Mouse (Mus musculus) stomach, embryonic 15.5 days (tissue): ENCODE data around the gene Trappc10. TPM values are rescaled to one million over a fixed set of nuclear protein-coding genes. Genes with fewer than 3 reads are reported as not detected.
A peak's percentile ranks its signal among the peaks of the same experiment; 100 is the strongest.

Experiments used
- ATAC-seq: fragments of 200-750 bp; cut with Nextera tagmentation; 2 replicates; pipeline ENCODE4 v1.8.0; 2017; ENCODE audit warnings: low read depth, moderate number of reproducible peaks, moderate TSS enrichment; ENCODE audit not compliant: insufficient read depth, low FRiP score
- H3K27ac ChIP-seq: fragments of 300-500 bp; sonication (generic); 2 replicates; pipeline ENCODE4 v1.5.1; 2015; ENCODE audit warnings: mild to moderate bottlenecking, inconsistent platforms
- H3K27me3 ChIP-seq: fragments of 300-500 bp; sonication (generic); replicated peaks from 2 replicates; pipeline ENCODE4 v1.6.1; 2015; ENCODE audit warnings: inconsistent platforms
- H3K36me3 ChIP-seq: fragments of 300-500 bp; sonication (generic); 2 replicates; pipeline ENCODE4 v1.6.1; 2015; ENCODE audit warnings: inconsistent platforms
- H3K4me1 ChIP-seq: fragments of 300-500 bp; sonication (generic); 2 replicates; pipeline ENCODE4 v1.6.1; 2015; ENCODE audit warnings: inconsistent platforms
- H3K4me2 ChIP-seq: fragments of 300-500 bp; sonication (generic); 2 replicates; pipeline ENCODE4 v1.6.1; 2015; ENCODE audit warnings: mild to moderate bottlenecking, inconsistent platforms
- H3K4me3 ChIP-seq: fragments of 300-500 bp; sonication (generic); replicated peaks from 2 replicates; pipeline ENCODE4 v1.5.1; 2015; ENCODE audit warnings: inconsistent platforms
- H3K9ac ChIP-seq: fragments of 300-500 bp; sonication (generic); 2 replicates; pipeline ENCODE4 v1.6.1; 2015; ENCODE audit warnings: inconsistent platforms
- H3K9me3 ChIP-seq: fragments of 300-500 bp; sonication (generic); 2 replicates; pipeline ENCODE4 v1.6.1; 2016; ENCODE audit warnings: inconsistent platforms
- WGBS: fragments of 180-500 bp; shearing (Covaris S2); methylation state at CpG from one replicate; pipeline ENCODE4 v1.1.7; 2015; 5-methylcytosine and 5-hydroxymethylcytosine counted together
- polyA plus RNA-seq: library from polyadenylated mRNA; unstranded; fragments of >200 nt; fragmentation: Nextera tagmentation; extraction: Ambion mirVana; gene quantifications from 2 replicates; pipeline ENCODE4 v1.2.1, GENCODE M21; 2015

Gene Trappc10
- polyA plus RNA-seq, 1 experiment from 2014 or later: 15.6 TPM

DNA sequence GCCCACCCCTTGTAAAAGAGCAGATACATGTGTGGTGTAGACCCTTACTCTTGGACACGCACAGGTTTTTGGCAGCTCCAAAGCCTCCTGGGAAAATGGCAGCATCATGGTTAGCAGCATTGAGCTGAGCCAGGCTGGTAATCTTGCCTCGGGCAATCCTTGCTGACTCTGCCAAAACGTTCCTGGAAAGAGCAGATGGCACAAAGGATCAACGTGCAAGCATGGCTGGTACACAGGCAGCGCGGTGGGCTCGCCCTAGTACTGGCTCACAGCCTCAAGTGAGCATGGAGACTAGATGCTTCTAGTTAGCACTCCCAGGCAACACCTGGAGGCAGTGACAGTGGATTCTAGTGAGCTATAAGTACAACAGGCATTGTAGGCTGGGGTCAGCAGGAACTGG lies 77.1 kb downstream of the Trappc10 start:
- Histone ChIP-seq H3K27me3 (no peaks in the 10 kb centered on the region), H3K9me3 (no peaks in the 10 kb centered on the region), H3K27ac (no peak overlapping the region), H3K4me1 (peaks cover 13% of the 10 kb centered on the region), H3K36me3 (peaks cover 45% of the 10 kb centered on the region), H3K4me2 (no peak overlapping the region), H3K9ac (0 out of 2 replicates have a peak overlapping the region, but pooled peaks have one; percentile 29), H3K4me3 (no peak overlapping the region)
- no peak for ATAC-seq
- 93% methylated on average over 7 of the region's 7 CpGs for WGBS

DNA sequence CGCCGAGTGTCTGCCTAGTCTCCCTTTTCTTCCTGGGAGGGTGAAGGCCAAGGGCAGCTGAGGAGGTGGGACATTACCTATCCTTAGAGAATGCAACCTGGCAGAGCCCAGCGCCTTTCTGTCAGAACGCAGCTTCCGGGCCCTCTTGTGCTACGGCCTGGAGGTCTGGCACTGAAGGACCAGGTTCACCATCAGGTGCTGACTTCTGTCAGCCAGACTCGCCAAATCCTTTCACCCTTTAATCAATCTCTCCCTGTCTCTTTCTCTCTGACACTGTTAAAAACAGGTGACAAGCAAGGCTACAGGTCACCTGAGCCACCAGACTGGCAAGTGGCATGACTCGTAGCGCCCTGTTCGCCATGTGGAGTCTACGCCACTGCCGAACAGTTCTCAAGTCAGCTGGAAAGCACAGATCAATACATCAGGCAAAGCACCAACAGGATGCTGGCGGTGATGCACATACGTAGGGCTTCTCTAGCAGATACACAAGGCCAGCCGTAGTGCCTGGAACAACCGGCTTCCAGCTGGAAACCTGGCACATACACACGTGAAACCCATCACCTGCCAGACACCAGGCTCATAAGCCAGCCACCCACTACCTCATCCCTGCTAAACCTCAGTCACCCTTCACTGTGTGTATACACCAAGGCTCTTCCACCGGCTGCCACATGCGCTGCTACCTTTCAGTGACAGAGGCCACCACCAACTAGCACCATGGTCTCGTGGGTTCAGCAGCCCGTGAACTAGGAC lies 79.0 kb downstream of the Trappc10 start:
- Histone ChIP-seq H3K27ac (no peak overlapping the region), H3K9me3 (no peaks in the 10 kb centered on the region), H3K27me3 (no peaks in the 10 kb centered on the region), H3K4me1 (peaks cover 13% of the 10 kb centered on the region), H3K9ac (no peak overlapping the region), H3K36me3 (peaks cover 43% of the 10 kb centered on the region), H3K4me2 (no peak overlapping the region), H3K4me3 (no peak overlapping the region)
- WGBS: 89% methylated on average over 21 of the region's 21 CpGs
- ATAC-seq: no peak

DNA sequence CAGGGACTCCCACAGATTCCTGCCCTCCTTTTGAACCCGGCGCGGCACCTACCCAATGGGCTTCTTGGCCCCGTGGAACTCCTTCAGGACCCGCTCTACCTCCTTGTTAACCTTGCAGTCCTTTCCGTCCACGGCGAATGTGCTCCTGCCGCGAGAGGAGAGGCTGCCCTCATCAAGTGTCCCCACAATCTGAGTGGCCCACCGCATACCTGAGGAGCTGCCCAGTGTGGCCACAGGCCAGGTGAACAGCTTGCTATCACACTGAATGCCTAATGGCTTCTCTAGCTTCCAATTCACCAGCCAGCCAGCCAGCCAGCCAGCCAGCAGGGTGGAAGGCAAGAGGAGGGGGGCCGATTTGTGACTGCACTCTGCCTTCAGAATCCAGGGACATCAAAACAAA lies 79.7 kb downstream of the Trappc10 start:
- Histone ChIP-seq H3K4me2 (no peak overlapping the region), H3K9me3 (no peaks in the 10 kb centered on the region), H3K4me3 (no peak overlapping the region), H3K9ac (no peak overlapping the region), H3K27ac (no peak overlapping the region), H3K4me1 (peaks cover 10% of the 10 kb centered on the region), H3K36me3 (peaks cover 43% of the 10 kb centered on the region), H3K27me3 (no peaks in the 10 kb centered on the region)
- WGBS: 91% methylated on average over 12 of the region's 12 CpGs
- no peak for ATAC-seq

DNA sequence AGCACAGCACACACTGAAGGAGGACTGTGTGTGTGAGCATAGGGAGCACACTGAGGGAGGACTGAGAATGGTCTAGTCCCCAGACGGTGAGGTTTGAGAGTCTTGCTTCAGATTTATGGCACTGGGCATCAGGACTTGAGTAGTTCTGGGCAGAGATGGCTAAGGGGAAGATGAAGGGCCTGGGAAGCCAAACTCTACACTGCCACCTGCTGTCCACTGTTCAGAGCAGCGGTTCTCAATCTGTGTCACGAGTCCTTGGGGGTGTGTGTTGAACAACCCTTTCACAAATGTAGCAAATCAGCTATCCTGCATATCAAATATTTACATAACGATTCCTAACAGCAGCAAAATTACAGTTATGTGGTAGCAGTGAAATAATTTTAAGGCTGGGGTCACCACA lies 80.5 kb downstream of the Trappc10 start:
- no peak for ATAC-seq
- WGBS: 23% methylated on average over 4 of the region's 4 CpGs

DNA sequence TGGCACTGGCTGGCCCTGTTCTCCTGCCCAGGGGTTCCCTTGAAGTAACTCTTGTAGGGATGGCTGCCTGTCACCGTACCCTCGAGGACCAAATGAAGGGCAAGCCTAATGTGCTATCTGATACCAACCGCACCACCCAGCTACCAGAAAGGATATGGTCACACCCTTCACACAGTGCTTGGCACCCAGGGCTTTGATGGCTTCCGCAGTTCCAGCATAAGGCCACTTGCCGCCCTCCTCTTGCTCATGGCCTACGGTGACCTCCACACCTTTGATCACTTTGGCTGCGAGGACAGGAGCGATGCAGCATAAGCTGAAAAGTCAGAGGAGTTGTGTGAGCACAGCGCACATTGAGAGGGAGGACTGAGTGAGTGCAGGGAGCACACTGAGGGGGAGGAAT lies 81.2 kb downstream of the Trappc10 start:
- H3K4me1 ChIP-seq: peaks cover 9% of the 10 kb centered on the region
- no peaks in the 10 kb centered on the region for H3K27me3 ChIP-seq
- H3K9me3 ChIP-seq: no peaks in the 10 kb centered on the region
- no peak for ATAC-seq
- 0 out of 2 replicates have a peak overlapping the region, but pooled peaks have one; percentile 35 for H3K27ac ChIP-seq
- H3K4me3 ChIP-seq: no peak overlapping the region
- H3K4me2 ChIP-seq: no peak overlapping the region
- no peak overlapping the region for H3K9ac ChIP-seq
- 90% methylated on average over 9 of the region's 9 CpGs for WGBS
- peaks cover 43% of the 10 kb centered on the region for H3K36me3 ChIP-seq

More for the DNA sequence above, 80.5 kb downstream of the Trappc10 start:
- no peak overlapping the region for H3K4me3 ChIP-seq
- no peak overlapping the region for H3K4me2 ChIP-seq
- no peak overlapping the region for H3K27ac ChIP-seq
- no peaks in the 10 kb centered on the region for H3K27me3 ChIP-seq
- H3K9ac ChIP-seq: no peak overlapping the region
- H3K4me1 ChIP-seq: peaks cover 9% of the 10 kb centered on the region
- peaks cover 43% of the 10 kb centered on the region for H3K36me3 ChIP-seq
- H3K9me3 ChIP-seq: no peaks in the 10 kb centered on the region

DNA sequence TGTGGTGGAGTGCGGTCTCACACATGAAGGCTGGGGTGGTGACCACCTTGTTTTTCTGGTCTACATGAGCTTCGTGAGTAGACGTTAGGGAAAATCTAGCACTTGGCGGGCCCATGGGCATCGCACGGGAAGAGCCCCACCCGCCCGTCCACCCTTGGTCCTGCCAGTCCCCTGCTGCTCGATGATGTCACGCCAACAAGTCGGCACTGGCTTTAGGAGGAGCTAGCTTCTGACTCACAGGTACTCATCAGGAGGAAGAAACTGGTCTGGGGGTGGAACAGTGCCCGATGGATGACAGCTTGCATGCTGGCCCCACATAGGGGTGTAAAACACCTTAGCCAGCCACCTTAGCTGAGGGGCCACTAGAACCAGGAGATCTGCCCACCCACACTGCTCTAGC lies 81.8 kb downstream of the Trappc10 start:
- ATAC-seq: no peak
- Histone ChIP-seq H3K27ac (0 out of 2 replicates have a peak overlapping the region, but pooled peaks have one; percentile 35), H3K4me1 (peaks cover 10% of the 10 kb centered on the region), H3K9me3 (no peaks in the 10 kb centered on the region), H3K9ac (no peak overlapping the region), H3K4me3 (no peak overlapping the region), H3K36me3 (peaks cover 42% of the 10 kb centered on the region), H3K27me3 (no peaks in the 10 kb centered on the region), H3K4me2 (no peak overlapping the region)
- 93% methylated on average over 12 of the region's 12 CpGs for WGBS

DNA sequence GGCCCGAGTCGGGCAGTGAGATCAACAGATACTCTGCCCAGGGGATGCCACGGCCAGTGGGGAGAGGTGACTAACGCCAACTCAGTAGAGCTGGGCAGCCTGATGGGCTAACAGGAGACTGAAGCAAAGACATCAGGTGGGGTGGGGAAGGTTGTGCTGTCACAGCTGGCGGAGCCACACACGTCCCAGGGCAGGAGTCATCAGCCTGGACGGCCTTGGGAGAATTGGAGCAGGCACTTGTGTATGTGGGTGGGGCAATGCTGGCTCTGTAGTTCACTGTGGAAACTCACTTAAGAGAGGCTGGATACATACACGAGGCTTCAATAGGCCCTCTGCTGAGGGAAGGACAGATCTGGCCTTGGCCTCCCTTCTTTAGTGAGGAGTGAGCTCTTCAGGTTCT lies 83.3 kb downstream of the Trappc10 start:
- ATAC-seq: no peak
- Histone ChIP-seq H3K27me3 (no peaks in the 10 kb centered on the region), H3K36me3 (peaks cover 27% of the 10 kb centered on the region), H3K27ac (no peak overlapping the region), H3K9ac (no peak overlapping the region), H3K4me1 (peaks cover 10% of the 10 kb centered on the region), H3K4me2 (no peak overlapping the region), H3K9me3 (no peaks in the 10 kb centered on the region), H3K4me3 (no peak overlapping the region)
- WGBS: 83% methylated on average over 8 of the region's 8 CpGs

DNA sequence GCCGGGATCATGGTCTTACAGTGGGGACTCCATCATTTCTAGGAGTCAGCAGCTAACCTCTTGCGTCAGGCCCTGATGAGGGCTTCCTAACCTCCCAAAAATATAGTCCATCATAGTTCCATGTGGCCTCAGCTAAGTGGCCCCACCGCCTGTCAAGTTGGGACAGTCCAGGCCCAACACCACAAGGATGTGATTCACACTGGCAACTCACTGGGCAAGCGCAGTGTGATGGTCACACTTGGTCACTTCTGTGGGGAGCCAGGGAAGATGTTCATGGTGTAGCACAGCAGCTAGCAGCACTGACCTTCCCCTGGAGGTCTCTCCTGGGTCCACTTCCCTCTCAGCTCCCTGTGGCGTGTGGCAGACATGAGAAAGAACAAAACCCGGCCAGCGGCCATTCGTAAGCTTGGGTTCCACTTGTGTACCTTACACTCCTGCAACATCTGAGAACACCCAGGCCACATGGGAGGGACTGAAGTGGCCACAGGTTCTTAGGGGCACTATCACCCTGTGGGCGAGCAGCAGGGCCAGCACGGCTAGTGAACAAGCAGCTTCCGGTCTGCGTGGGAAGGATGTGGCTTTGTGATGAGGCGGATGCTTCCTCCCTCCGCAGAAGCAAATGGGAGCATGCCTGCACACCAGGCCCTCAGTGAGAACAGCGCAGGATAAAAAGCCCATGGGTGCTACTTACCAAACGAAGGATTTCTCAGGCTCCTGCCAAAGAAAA lies 83.9 kb downstream of the Trappc10 start:
- no peak for ATAC-seq
- Histone ChIP-seq H3K4me2 (no peak overlapping the region), H3K36me3 (peaks cover 22% of the 10 kb centered on the region), H3K27me3 (no peaks in the 10 kb centered on the region), H3K4me1 (peaks cover 10% of the 10 kb centered on the region), H3K9ac (no peak overlapping the region), H3K27ac (no peak overlapping the region), H3K4me3 (no peak overlapping the region), H3K9me3 (no peaks in the 10 kb centered on the region)
- WGBS: 83% methylated on average over 16 of the region's 16 CpGs

DNA sequence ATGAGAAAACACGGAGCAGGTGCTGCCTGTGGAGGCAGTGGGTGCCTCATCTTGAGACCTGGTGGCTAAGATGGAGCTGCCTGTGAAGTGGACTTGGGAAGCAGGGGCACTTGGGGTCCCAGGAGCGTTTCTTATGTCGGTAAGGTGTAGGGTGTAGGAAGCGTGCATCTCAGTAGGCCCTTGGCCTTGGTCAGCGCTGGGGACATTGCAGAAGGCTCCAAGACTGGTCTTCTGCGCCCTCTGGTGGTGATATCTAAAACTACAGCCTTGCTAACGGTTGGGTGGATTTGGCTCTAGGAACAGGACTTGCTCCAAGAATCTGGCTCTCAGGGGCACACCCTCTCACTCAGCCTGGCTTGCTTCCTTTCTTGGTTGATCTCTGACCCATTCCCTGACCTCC lies 84.5 kb downstream of the Trappc10 start:
- H3K36me3 ChIP-seq: peaks cover 16% of the 10 kb centered on the region
- peak; percentile 79 for ATAC-seq
- H3K4me1 ChIP-seq: peaks cover 10% of the 10 kb centered on the region
- 2% methylated on average over 7 of the region's 7 CpGs for WGBS
- H3K9ac ChIP-seq: no peak overlapping the region
- no peaks in the 10 kb centered on the region for H3K9me3 ChIP-seq
- peak overlapping the region; percentile 48 for H3K4me2 ChIP-seq
- no peaks in the 10 kb centered on the region for H3K27me3 ChIP-seq
- peak overlapping the region; percentile 57 for H3K27ac ChIP-seq
- peak overlapping the region; percentile 21; the same call in 1 of the 2 replicates for H3K4me3 ChIP-seq

DNA sequence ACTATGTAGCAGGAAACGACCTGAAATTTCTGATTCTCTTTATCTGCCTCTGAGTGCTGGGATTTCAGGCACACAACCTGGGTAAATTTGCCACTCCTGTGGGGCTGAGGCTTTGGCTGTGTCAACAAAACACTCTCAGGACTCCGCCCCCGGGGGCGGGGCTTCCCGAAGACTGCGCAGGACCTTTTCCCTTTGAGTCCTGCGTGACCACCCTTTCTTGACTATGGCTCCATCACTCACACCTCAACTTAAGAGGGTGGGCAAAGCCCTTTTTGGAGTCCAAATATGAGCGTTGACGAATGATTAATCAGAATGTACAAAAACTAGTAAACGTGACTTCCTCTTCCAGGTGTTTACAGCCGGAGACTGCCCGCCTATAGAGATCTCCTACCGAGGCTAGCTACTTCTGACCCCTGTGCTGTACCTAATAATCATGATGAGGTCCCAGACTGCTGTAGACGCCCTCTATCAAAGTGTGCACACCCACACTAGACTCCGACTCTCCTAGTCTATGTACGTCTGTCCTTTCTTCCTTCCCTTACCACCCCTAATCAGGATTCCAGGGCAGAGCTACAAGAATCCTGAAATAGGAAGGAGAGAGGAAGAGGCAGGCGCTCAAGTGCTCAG lies 85.1 kb downstream of the Trappc10 start:
- peaks cover 10% of the 10 kb centered on the region for H3K4me1 ChIP-seq
- H3K4me3 ChIP-seq: peak overlapping the region; percentile 21
- H3K27me3 ChIP-seq: no peaks in the 10 kb centered on the region
- WGBS: 13% methylated on average over 17 of the region's 17 CpGs
- H3K9me3 ChIP-seq: no peaks in the 10 kb centered on the region
- H3K36me3 ChIP-seq: peaks cover 16% of the 10 kb centered on the region
- H3K9ac ChIP-seq: no peak overlapping the region
- ATAC-seq: peak; percentile 67
- peak overlapping the region; percentile 57 for H3K27ac ChIP-seq
- peak overlapping the region; percentile 48 for H3K4me2 ChIP-seq

DNA sequence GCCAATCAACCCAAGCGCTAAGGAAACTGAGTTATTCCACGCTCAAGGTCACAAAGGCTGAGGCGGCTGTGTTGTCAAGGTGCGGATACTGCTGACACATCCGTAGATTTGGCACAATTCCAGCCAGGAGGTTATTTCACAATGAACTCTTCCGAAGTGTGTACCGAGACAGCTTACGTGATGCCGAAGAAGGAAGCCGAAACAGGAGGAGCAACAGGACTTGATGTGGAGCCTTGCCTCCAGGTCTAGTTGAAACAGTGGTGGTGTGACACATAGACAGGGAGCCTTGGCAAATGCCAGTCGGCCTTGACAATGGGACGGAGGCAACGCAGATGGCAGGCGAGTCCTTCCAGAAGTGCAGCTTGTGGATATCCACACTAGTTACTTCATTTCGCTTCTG lies 86.4 kb downstream of the Trappc10 start:
- Histone ChIP-seq H3K9ac (no peak overlapping the region), H3K27me3 (no peaks in the 10 kb centered on the region), H3K27ac (no peak overlapping the region), H3K4me2 (no peak overlapping the region), H3K4me3 (no peak overlapping the region), H3K36me3 (peaks cover 8% of the 10 kb centered on the region), H3K4me1 (peaks cover 10% of the 10 kb centered on the region), H3K9me3 (no peaks in the 10 kb centered on the region)
- no peak for ATAC-seq
- 72% methylated on average over 15 of the region's 15 CpGs for WGBS

DNA sequence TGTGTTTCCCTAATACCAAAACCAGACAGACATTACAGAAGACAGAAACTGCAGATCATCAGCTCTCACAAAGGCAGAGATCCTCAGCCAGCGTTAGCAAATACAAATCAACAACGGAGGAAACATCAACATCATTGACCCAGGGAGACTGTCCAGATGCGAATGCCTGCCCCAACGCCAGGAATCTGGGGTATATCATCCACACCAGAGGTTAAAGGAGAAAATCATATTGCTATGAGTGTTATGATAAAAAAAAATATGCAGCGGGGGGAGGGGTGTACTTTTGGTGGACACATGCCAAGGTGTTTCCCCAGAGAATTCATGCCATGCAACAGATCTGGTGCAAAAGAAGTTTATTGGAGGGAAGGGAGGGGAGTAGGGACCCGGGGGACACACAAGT lies 87.5 kb downstream of the Trappc10 start:
- H3K4me3 ChIP-seq: no peak overlapping the region
- no peak overlapping the region for H3K4me2 ChIP-seq
- H3K4me1 ChIP-seq: peaks cover 10% of the 10 kb centered on the region
- H3K9ac ChIP-seq: no peak overlapping the region
- no peaks in the 10 kb centered on the region for H3K9me3 ChIP-seq
- no peaks in the 10 kb centered on the region for H3K27me3 ChIP-seq
- ATAC-seq: no peak
- H3K36me3 ChIP-seq: no peaks in the 10 kb centered on the region; the same call in 1 of the 2 replicates
- no peak overlapping the region for H3K27ac ChIP-seq
- 56% methylated on average over 6 of the region's 6 CpGs for WGBS
